Mouse (Mus musculus) neutrophil, adult 5-6 weeks (primary cell): ENCODE data around the gene Acox2. TPM values are rescaled to one million over a fixed set of nuclear protein-coding genes. Genes with fewer than 3 reads are reported as not detected.
"Not testable (repeated sequence)": the region's sequence is repeated elsewhere in the genome, so short reads cannot be mapped to it uniquely, and the experiment has no call there.

Source experiments
- ATAC-seq: fragments of 151-379, 151-347 bp; 2 replicates; pipeline ENCODE4 v1.8.0; 2017; ENCODE audit warnings: mild to moderate bottlenecking, moderate TSS enrichment; ENCODE audit not compliant: insufficient number of reproducible peaks, poor library complexity, low FRiP score, severe bottlenecking; ENCODE audit errors: extremely low read depth
- total RNA-seq: library from RNA; stranded (forward); fragments of 200-1000 nt; gene quantifications from 2 replicates; pipeline ENCODE4 v1.2.3, GENCODE M21; 2017

The Acox2 gene
- not detected in 2 replicates for total RNA-seq

GRCm38 (mm10) chr14:8259166-8259565 lies at the start of gene Acox2:
Gene Acox2, minus strand, starts transcription at chr14:8259353.
- ATAC-seq, result no peak

GRCm38 (mm10) chr14:8308650-8309049 lies 49.5 kb upstream of the Acox2 start:
- no peak for ATAC-seq

GRCm38 (mm10) chr14:8306884-8307283 lies 47.7 kb upstream of the Acox2 start:
- no peak for ATAC-seq

DNA sequence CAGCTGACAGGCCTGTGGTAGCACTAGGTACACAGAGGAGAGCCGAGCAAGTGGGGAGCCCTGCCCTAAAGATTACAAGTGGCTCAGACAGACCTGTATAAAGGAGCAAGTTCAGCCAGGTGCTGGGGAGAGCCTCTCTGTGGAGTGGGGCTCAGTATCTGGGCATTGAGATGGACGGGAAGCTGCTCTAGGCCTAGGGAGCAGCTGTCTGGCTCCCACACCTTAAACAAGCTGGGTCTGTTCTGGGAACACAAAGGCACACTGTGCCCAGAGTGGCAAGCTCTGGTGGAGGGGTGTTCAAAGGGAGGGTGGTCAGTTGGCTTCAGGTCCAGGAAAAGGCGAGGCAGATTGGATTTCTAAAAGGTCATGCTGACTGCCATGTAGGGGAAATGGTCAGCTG lies 45.9 kb upstream of the Acox2 start:
- ATAC-seq, result no peak

DNA sequence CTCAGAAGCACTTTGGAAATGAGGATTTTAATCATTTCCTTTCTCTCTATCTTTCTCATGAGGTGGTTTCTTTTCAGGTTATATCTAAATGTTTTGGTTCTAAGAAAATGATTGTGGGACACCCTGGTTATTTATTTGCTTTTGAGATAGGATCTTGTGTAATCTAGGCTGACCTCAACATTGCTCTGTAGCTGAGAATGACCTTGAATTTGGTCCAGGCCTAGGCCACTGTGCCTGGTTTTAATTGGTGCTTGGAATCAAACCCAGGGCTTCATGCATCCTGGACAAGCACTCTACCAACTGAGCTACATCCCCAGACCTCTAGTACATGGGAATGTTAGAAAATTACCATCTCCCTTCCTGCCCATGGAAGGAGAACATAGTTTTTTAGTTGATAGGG lies 44.9 kb upstream of the Acox2 start:
- ATAC-seq, result no peak

- no peak for ATAC-seq
Observed at GRCm38 (mm10) chr14:8302687-8303086, 43.5 kb upstream of the Acox2 start.

- no peak for ATAC-seq
Observed at GRCm38 (mm10) chr14:8300281-8300680, 41.1 kb upstream of the Acox2 start.

GRCm38 (mm10) chr14:8297889-8298293 lies 38.7 kb upstream of the Acox2 start:
- no peak for ATAC-seq

GRCm38 (mm10) chr14:8294257-8294656 lies 35.1 kb upstream of the Acox2 start:
- no peak for ATAC-seq

GRCm38 (mm10) chr14:8286595-8286994 lies 27.4 kb upstream of the Acox2 start:
- peak; percentile 99 for ATAC-seq

DNA sequence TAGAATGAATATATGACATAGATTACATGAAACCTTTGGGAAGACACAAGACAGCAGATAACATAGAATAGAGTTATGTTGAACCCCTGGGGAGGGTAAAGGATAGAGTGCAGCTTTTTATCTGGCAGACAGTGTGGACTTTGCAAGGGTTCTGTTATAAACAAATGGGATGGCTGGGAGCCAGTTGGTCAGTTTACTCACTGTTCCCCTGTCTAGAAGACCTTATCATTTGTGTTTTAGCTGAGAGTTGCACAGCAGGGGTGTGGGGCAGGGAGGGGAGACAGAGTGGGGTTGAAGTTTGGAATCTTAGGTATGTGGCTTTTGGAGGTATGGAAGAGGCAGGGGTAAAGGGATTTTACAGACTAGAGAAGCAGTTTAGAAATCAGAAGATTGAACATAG lies 24.6 kb upstream of the Acox2 start:
- no peak for ATAC-seq

- ATAC-seq, result not testable (repeated sequence)
Observed at GRCm38 (mm10) chr14:8271281-8271680, 12.1 kb upstream of the Acox2 start.

DNA sequence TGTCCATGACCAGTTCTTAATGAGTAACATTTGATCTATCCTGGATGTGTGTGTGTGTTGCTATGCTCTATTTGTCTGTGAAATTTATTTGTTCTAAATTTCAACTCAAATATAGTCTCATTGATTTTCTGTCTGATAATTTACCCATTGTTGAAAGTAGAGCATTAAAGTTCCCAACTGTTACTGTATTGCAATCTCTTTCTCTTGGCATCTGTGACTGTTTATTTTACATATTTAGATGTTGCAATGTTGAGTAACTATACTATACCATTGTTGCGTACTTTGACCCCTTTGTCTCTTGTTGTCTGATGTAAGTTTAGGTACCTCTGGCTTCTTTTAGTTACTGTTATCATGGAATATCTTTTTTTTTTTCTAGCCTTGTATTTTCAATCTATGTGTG lies 5.2 kb upstream of the Acox2 start:
- ATAC-seq, result no peak

DNA sequence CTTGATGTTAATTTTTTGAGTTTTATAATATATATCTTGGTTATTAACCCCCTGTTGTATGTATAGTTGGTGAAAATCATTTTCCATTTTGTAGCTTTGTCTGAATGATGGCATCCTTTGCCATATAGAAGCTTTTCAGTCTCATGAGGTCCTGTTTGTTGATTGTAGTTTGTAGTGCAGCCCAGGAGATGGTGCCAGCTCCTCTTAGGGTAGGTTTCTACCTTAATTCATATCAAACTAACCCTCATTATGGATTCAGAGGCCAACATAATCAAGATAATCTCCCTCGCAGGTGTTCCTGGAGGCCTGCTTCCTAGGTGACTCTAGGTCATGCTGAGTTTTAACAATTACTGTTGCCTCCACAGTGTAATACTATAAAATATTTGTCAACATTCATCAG lies 3.1 kb upstream of the Acox2 start:
- ATAC-seq, result no peak

DNA sequence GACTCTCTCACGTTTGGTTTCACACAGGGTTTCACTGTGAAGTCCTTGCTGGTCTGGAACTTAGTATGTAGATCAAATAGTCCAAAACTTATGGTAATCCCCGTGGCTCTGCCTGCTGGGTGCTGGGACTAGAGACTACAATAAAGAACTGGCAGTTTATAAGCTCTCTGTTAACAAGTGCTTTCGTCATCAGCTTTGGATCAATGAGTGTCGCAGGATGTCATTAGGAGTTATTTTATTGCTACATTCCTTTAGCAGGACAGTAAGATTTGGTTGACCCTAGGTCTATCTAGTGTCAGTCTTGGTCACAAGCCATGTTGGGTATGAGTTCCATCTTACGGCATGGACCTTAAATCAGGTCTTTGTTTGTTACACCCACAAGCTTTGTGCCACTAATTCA lies 1.1 kb upstream of the Acox2 start:
- ATAC-seq, result no peak

- ATAC-seq, result no peak
Observed at GRCm38 (mm10) chr14:8258752-8259151, 401 bp downstream of the Acox2 start.

- no peak for ATAC-seq
Observed at GRCm38 (mm10) chr14:8258335-8258627, 872 bp downstream of the Acox2 start.

- no peak for ATAC-seq
Observed at GRCm38 (mm10) chr14:8257521-8258334, 1.4 kb downstream of the Acox2 start.

- ATAC-seq, result no peak
Observed at GRCm38 (mm10) chr14:8256881-8257280, 2.3 kb downstream of the Acox2 start.

DNA sequence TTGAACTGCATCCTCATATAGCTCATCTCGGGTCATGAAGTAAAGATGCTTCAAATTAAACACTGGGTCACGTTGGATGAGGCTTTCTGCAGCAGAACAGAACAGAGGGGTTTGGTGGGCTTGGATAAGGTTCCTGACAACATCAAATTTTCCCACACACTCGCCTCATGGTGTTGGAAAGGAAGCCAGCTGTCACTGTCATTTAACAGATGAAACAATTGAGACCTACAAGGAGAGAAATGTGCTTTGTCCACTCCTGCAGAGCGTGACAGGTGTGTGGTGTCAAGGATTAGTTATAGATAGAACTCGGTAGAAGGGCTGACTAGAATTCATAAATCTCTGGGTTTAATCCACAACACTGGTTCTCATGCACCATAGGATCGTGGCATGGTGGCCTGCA lies 3.1 kb downstream of the Acox2 start:
- no peak for ATAC-seq

GRCm38 (mm10) chr14:8255076-8255729 lies 4.0 kb downstream of the Acox2 start:
- no peak for ATAC-seq
